Mouse (Mus musculus): ENCODE measurements around the gene Mrgprd. TPM values are rescaled to one million over a fixed set of nuclear protein-coding genes. Genes with fewer than 3 reads are reported as not detected.

The Mrgprd gene
- polyA plus RNA-seq, 1 experiment from 2014 or later, result not detected

- no peak overlapping the region for H3K4me3 ChIP-seq
- H3K9ac ChIP-seq, result no peak overlapping the region
- H3K27me3 ChIP-seq, result no peaks in the 10 kb centered on the region
- 63% methylated on average over 2 of the region's 2 CpGs for WGBS
- no peaks in the 10 kb centered on the region for H3K4me1 ChIP-seq
- no peak for ATAC-seq (ENCODE audit: low FRiP score)
- H3K4me2 ChIP-seq (replicated peaks), result no peak overlapping the region
- no peaks in the 10 kb centered on the region for H3K36me3 ChIP-seq
- H3K9me3 ChIP-seq (replicated peaks), result no peaks in the 10 kb centered on the region
- no peak overlapping the region for H3K27ac ChIP-seq
These were observed 21.9 kb upstream of the Mrgprd start for GRCm38 (mm10) chr7:145292726-145293125.

- H3K4me2 ChIP-seq (replicated peaks), result no peak overlapping the region
- no peak overlapping the region for H3K4me3 ChIP-seq
- no peaks in the 10 kb centered on the region for H3K4me1 ChIP-seq
- no peak for ATAC-seq (ENCODE audit: low FRiP score)
- H3K9me3 ChIP-seq (replicated peaks), result no peaks in the 10 kb centered on the region
- no peak overlapping the region for H3K9ac ChIP-seq
- H3K36me3 ChIP-seq, result no peaks in the 10 kb centered on the region
- H3K27me3 ChIP-seq, result no peaks in the 10 kb centered on the region
- no peak overlapping the region for H3K27ac ChIP-seq
- 37% methylated on average over 6 of the region's 6 CpGs for WGBS
These were observed 20.8 kb upstream of the Mrgprd start for GRCm38 (mm10) chr7:145293859-145294258.

- no peak for ATAC-seq (ENCODE audit: low FRiP score)
- H3K27me3 ChIP-seq, result no peaks in the 10 kb centered on the region
- no peak overlapping the region for H3K9ac ChIP-seq
- no peak overlapping the region for H3K4me3 ChIP-seq
- 61% methylated on average over 3 of the region's 3 CpGs for WGBS
- no peaks in the 10 kb centered on the region for H3K9me3 ChIP-seq (replicated peaks)
- peaks cover 10% of the 10 kb centered on the region for H3K4me1 ChIP-seq
- no peak overlapping the region for H3K4me2 ChIP-seq (replicated peaks)
- H3K27ac ChIP-seq, result no peak overlapping the region
- H3K36me3 ChIP-seq, result no peaks in the 10 kb centered on the region
These were observed 15.8 kb upstream of the Mrgprd start for GRCm38 (mm10) chr7:145298666-145299490.

- ATAC-seq (ENCODE audit: low FRiP score), result no peak
- no peak overlapping the region for H3K4me2 ChIP-seq (replicated peaks)
- peaks cover 10% of the 10 kb centered on the region for H3K4me1 ChIP-seq
- H3K27me3 ChIP-seq, result no peaks in the 10 kb centered on the region
- H3K9me3 ChIP-seq (replicated peaks), result no peaks in the 10 kb centered on the region
- no peak overlapping the region for H3K27ac ChIP-seq
- H3K36me3 ChIP-seq, result no peaks in the 10 kb centered on the region
- H3K9ac ChIP-seq, result no peak overlapping the region
- no peak overlapping the region for H3K4me3 ChIP-seq
- 67% methylated on average over 7 of the region's 7 CpGs for WGBS
These were observed 14.9 kb upstream of the Mrgprd start for GRCm38 (mm10) chr7:145299562-145300320.

GRCm38 (mm10) chr7:145300321-145301007 is 14.2 kb upstream of the Mrgprd start, which contains the start of gene Mrgprf:
TSS of gene Mrgprf (plus strand) at chr7:145300828.
- WGBS, result 41% methylated on average over 12 of the region's 13 CpGs
- H3K9me3 ChIP-seq (replicated peaks), result no peaks in the 10 kb centered on the region
- no peaks in the 10 kb centered on the region for H3K36me3 ChIP-seq
- H3K9ac ChIP-seq, result no peak within 1 kb of the TSS
- no peaks in the 10 kb centered on the region for H3K27me3 ChIP-seq
- H3K4me3 ChIP-seq, result no peak within 1 kb of the TSS
- no peak within 1 kb of the TSS for H3K27ac ChIP-seq
- H3K4me1 ChIP-seq, result peaks cover 10% of the 10 kb centered on the region
- H3K4me2 ChIP-seq (replicated peaks), result no peak within 1 kb of the TSS
- ATAC-seq (ENCODE audit: low FRiP score), result no peak

- Histone ChIP-seq H3K36me3 (no peaks in the 10 kb centered on the region), H3K27me3 (no peaks in the 10 kb centered on the region), H3K4me2 (replicated peaks) (no peak overlapping the region), H3K4me1 (peaks cover 10% of the 10 kb centered on the region), H3K4me3 (no peak overlapping the region), H3K27ac (no peak overlapping the region), H3K9ac (no peak overlapping the region), H3K9me3 (replicated peaks) (no peaks in the 10 kb centered on the region)
- no peak for ATAC-seq (ENCODE audit: low FRiP score)
These were observed 13.7 kb upstream of the Mrgprd start for GRCm38 (mm10) chr7:145301008-145301340.

GRCm38 (mm10) chr7:145301341-145302005 is 13.2 kb upstream of the Mrgprd start:
- no peak overlapping the region for H3K27ac ChIP-seq
- no peaks in the 10 kb centered on the region for H3K9me3 ChIP-seq (replicated peaks)
- no peak for ATAC-seq (ENCODE audit: low FRiP score)
- no peak overlapping the region for H3K9ac ChIP-seq
- H3K4me3 ChIP-seq, result no peak overlapping the region
- H3K4me1 ChIP-seq, result peaks cover 10% of the 10 kb centered on the region
- H3K27me3 ChIP-seq, result no peaks in the 10 kb centered on the region
- no peaks in the 10 kb centered on the region for H3K36me3 ChIP-seq
- H3K4me2 ChIP-seq (replicated peaks), result no peak overlapping the region
- 89% methylated on average over 6 of the region's 6 CpGs for WGBS

- no peaks in the 10 kb centered on the region for H3K9me3 ChIP-seq (replicated peaks)
- H3K27me3 ChIP-seq, result no peaks in the 10 kb centered on the region
- H3K4me1 ChIP-seq, result peaks cover 10% of the 10 kb centered on the region
- H3K27ac ChIP-seq, result no peak overlapping the region
- peak overlapping the region; percentile 52 for H3K4me2 ChIP-seq (replicated peaks)
- 4% methylated on average over 20 of the region's 20 CpGs for WGBS
- peak overlapping the region; percentile 17 for H3K4me3 ChIP-seq
- H3K36me3 ChIP-seq, result no peaks in the 10 kb centered on the region
- peak overlapping the region; percentile 35; the same call in 1 of the 2 replicates for H3K9ac ChIP-seq
- peak; percentile 87 for ATAC-seq (ENCODE audit: low FRiP score)
These were observed 11.9 kb upstream of the Mrgprd start for GRCm38 (mm10) chr7:145302488-145303285.

- no peak overlapping the region for H3K27ac ChIP-seq
- 88% methylated on average over 2 of the region's 2 CpGs for WGBS
These were observed 10.5 kb upstream of the Mrgprd start for GRCm38 (mm10) chr7:145304153-145304552.

GRCm38 (mm10) chr7:145307636-145308035 is 7.0 kb upstream of the Mrgprd start:
- 92% methylated on average over 10 of the region's 10 CpGs for WGBS
- Histone ChIP-seq H3K4me3 (no peak overlapping the region), H3K4me1 (peaks cover 3% of the 10 kb centered on the region), H3K9ac (no peak overlapping the region), H3K4me2 (replicated peaks) (no peak overlapping the region), H3K27ac (no peak overlapping the region), H3K27me3 (no peaks in the 10 kb centered on the region), H3K9me3 (replicated peaks) (no peaks in the 10 kb centered on the region), H3K36me3 (no peaks in the 10 kb centered on the region)
- no peak for ATAC-seq (ENCODE audit: low FRiP score)

More at GRCm38 (mm10) chr7:145304153-145304552, 10.5 kb upstream of the Mrgprd start:
- Histone ChIP-seq H3K27me3 (no peaks in the 10 kb centered on the region), H3K4me3 (no peak overlapping the region), H3K4me2 (replicated peaks) (no peak overlapping the region), H3K9me3 (replicated peaks) (no peaks in the 10 kb centered on the region), H3K9ac (no peak overlapping the region), H3K4me1 (peaks cover 10% of the 10 kb centered on the region), H3K36me3 (no peaks in the 10 kb centered on the region)
- ATAC-seq (ENCODE audit: low FRiP score), result no peak

GRCm38 (mm10) chr7:145308061-145308675 is 6.5 kb upstream of the Mrgprd start:
- ATAC-seq (ENCODE audit: low FRiP score), result no peak
- Histone ChIP-seq H3K9me3 (replicated peaks) (no peaks in the 10 kb centered on the region), H3K27me3 (no peaks in the 10 kb centered on the region), H3K4me2 (replicated peaks) (no peak overlapping the region), H3K9ac (no peak overlapping the region), H3K36me3 (no peaks in the 10 kb centered on the region), H3K4me1 (no peaks in the 10 kb centered on the region), H3K4me3 (no peak overlapping the region), H3K27ac (no peak overlapping the region)
- 76% methylated on average over 30 of the region's 30 CpGs for WGBS
